Mouse (Mus musculus): ENCODE data around the gene Ccdc70. TPM values are rescaled to one million over a fixed set of nuclear protein-coding genes. Genes with fewer than 3 reads are reported as not detected.
"Not testable (repeated sequence)": the region's sequence is repeated elsewhere in the genome, so short reads cannot be mapped to it uniquely, and the experiment has no call there.

Gene Ccdc70
- total RNA-seq (2021), result not detected
- long read RNA-seq, experiment 1, result 0 reads
- long read RNA-seq, experiment 2, result 0 reads

DNA sequence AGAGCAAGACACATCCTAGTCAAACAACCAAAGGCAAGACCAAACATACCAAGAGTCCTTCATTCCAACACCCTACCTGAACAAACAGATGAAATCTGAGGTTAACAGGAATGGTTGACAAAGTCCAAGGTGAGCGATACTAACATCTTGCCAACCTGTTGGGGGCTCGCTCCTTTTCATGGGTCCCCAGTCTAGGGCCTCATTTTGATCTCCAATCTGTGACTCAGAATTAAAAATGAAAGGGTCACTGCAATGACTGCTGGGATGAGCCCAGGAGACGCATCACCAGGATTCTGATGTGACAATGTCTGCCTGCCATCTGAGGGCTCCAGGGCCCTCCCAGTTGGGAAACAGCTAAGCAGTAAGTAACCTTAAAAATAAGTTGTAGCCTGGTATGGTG lies at the start of gene Ccdc70:
TSS of gene Ccdc70 (plus strand) at position 301 of the 400 bp plus-strand sequence.
- DNase-seq, result no peak

DNA sequence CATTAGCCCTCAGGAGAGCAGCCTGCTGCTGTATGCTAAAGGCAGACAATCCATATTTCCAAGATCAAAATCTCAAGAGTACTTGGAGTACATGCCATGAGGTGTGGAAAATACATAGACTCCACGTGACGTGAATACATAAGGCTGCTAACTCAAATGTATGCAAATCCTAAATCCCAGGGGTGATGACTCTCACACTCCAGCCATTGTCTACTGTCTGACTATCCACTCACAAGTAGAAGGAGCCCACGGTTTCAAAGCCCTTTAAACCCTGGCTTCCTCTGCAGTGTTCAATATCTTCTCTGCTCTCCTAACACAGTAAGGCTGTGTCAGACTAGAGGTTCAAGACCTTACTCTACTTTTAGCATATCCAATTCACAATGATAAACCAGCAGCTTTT lies 38.8 kb upstream of the Ccdc70 start:
- not testable (repeated sequence) for DNase-seq

DNA sequence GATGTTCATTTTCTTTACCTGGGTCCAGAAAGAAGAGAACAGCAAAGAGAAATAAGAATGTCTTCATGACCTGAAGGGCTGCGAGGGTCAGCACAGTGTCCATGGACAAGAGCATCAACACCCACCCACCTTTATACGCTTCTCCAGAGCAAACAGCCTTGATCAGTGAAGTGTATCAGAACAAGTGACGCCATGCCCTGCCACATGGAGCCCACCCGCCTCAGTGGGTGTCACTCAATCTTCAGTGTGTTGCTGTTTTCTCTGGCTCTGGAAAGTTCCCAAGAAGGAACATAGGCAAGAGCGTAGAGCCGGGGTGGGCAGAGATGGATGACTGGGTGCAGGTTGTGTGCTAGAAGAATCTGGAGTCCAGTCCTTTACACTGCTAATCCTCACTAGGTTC lies 37.0 kb upstream of the Ccdc70 start, which contains the start of gene Defb15:
TSS of gene Defb15 (minus strand) at position 101 of the 400 bp plus-strand sequence.
- DNase-seq, result no peak

DNA sequence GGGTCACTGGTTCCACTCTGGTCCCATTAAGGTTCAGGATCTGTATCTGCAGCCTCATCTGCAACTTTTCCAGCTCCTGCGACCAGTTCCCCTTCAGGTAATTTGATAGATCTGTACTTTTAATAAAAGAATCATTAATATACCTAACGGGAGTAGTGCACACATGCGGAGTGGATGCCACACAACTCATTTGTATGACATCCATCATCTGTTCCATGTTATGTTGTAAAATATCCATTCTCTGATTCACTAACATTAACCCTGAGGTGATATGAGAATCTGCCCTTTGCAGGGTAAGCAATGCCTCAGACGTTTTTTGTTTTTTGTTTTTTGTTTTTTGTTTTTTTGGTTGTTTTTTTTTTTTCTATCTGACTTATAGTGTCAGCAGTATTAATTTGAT lies 31.5 kb upstream of the Ccdc70 start, which contains the start of gene Defb35:
TSS of gene Defb35 (plus strand) at position 301 of the 400 bp plus-strand sequence.
- not testable (repeated sequence) for DNase-seq

DNA sequence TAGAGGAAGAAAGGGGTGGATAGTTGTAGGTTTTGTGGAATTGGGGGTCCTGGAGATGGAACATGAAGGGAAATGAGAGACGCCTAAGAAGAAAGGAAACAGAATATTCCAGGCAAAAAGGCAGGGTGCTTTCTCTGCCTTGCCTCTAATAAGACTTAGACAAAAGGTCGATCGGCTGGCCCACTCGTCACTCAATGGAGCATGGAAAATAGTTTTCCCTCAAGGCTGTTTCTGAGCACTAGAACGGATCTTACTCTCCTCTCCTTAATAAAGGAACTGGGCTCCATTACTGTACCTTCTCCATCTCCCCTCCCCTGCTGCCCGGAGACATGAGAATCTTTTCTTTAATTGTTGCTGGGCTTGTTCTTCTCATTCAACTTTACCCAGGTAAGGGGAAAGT lies 23.1 kb upstream of the Ccdc70 start, which contains the start of gene Defb13:
TSS of gene Defb13 (plus strand) at position 301 of the 400 bp plus-strand sequence.
- no peak for DNase-seq

DNA sequence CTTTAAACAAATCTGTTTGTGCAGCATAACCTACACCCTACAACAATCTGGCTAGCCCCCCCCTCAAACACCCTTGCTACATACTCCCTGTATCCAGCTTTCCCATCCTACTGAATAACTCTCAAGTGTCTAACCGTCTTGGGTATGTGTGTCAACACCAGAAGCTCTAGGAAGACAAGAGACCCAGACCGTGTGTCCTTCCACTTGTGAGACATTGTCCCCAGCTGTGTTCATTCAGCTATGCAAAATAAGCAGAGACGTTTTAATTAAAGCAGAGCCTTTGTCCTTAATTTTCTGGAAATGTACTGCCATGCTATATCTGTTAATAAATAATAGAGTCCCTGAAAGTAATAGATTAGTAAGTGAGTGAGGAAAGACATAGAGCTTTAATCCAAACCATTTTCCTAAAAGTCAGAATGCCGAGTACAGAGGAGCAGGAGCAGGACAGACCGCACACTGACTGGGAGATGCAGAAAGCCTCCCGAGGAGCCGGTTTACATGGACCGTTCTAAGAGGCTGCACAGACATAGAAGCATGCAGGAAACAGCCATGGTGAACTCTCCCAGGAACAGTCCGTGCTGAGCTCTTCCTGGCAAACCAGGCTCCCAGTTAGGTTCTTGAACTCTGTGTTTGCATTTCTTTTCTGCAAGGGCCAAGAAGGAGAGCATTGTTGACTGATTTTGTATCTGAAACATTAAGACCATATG lies 22.1 kb upstream of the Ccdc70 start:
- DNase-seq, result no peak

DNA sequence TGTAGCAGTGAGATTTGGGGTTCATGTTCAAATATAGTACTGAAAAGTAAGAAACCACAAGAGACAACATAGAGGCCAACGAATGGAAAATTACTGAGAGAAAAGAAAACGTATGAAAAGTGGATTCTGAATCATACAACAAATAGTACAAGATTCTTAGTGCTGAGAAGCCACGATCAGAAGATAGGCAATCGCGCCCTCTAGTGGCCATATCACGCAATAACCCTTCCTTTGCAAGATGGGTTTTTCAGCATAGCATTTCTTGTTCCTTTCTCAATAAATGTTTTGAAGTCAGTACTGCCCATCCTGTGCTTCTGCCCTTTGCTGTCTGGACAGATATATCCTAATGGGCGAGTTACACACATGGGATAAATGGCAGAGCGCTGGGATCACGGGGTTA lies 14.3 kb upstream of the Ccdc70 start:
- no peak for DNase-seq

DNA sequence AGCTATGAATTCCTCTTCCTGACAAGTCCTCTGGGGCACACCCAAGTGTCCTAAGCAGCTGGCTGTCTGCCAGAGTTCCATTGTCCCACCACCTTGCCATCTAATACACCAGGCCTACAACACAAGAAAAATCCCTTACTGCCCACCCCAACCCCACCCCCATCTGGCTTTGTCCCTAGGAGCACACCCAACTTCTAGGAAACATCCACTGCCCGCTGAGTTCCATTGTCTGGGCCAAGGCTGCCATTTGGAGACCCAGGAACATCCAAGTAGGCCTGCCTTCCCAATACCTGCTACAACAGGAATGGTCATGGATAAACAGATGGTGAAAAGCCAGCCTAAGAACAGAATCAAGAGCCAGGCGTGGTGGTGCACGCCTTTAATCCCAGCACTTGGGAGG lies 13.2 kb upstream of the Ccdc70 start:
- no peak for DNase-seq

DNA sequence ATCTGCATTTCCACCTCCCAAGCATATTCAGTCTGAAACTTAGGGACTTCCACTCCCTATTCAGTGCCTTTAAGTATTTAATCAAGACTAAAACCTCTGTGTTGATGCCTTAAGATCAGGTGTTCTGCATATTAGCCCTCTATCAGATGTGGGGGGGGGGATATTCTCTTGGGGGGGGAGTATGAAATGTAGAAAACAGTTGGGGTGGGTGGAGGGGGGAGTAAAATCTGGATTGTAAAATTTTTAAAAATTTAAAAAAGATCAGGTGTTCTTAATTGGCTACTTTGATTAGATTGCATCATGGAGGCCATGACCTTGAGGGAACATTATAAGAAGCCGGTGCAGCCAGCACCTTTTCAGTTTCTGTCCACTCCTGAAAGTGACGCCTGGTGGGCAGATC lies 11.2 kb upstream of the Ccdc70 start, which contains the start of gene Fam90a1a:
TSS of gene Fam90a1a (plus strand) at position 301 of the 400 bp plus-strand sequence.
- no peak for DNase-seq

DNA sequence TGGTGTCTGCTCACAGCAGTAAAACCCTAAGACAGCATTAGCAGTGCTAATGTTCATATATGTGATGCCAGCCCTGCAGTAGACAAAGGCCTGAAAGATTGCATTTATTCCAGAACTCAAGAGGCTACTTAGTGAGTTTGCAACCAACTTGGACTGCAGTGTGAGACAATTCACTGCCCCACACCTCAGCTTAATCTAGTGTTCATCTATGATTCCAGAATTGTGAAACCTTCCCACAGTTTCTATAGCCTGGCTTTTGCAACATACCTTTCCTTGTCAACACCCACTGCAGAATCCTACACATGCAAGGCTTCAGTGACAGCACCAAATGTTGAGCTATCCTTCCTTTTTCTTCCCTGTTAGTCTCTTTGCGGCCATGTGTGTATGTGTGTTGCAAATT lies 2.9 kb upstream of the Ccdc70 start:
- no peak for DNase-seq

DNA sequence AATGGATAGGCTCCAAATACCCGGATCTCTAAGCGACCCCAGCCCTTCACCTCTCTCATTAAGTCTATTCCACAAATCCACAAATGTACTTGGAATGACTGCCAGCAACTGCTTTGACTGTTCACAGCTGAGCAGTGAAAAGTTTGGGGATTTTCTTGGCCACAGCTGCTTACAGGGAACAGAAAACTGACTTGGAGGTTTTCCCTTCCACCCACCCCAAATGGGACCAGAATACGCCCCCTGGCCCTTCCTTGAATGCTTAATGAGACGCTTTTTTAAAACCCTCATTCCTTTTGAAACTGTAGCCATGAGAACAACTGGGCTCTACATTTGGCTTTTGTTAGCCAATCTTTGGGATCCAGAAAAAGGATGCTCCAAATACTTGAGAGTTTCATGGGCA lies 8.6 kb downstream of the Ccdc70 start:
- no peak for DNase-seq

DNA sequence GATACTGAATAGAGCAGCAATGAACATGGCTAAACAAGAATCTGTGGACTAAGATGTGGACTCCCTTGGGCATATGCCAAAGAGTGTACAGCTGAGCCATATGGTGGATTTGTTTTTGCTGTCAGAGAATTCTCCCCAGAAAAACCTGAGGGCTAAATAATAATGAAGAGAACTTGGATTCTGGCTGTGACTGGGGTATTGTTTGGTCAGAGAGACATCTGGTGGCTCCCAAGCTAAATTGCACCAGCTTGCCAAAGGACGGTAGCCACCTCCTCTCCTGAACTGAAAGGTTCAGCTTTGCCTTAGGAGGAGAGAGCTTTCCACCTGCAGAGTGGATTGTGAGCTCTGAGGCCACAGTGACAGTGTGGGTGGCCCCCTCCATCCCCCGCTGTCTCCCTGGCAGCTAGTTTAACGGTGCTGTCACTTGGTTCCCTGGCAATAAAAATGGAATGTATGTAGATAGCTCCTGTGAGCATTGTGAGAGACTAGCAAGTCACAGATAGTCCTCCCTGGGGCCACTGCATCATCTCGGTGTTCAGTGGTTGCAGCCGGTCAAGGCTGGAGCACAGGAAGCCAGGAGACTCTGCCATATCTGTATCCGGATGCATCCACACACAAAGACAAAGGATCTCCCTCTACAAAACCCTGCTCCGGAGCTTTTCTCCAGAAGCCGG lies 12.2 kb downstream of the Ccdc70 start:
- DNase-seq, result no peak

DNA sequence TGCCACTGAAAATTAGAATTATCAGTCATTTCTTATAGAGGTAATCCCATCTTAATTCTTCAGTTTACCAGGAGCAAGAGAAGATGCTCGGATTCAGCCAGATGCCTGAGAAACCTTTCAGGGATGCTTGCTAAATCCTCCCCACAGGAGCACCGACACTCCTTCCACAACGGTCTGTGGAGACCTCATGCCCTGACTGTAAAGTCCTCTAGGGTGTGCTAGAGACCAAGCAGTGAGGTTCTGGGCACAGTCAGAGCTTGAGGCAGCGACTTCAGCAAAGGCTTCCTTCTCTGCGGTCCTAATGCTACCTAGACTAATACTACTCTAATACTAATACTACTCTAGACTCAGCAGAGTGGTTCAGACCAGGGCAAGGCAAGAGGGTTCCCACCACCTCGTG lies 22.6 kb downstream of the Ccdc70 start:
- peak; percentile 11 for DNase-seq

DNA sequence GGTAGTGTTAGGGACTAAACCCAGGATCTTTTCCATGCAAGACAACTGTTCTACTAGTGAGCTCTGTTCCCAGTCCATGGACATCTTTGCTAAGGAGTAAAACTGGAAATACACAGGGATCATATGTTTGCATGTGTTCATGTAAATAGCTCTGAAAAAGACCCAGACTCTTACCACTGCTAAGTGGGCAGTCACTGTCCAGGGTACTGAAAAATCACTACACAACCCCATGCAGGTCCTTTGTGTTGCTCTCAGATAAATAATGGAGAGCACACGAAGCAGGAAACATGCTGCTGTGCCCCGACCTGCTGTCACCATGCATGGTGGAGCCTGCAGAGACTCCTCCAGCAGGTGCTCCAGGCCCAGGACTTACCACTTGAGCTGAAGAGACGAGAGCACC lies 25.6 kb downstream of the Ccdc70 start:
- DNase-seq, result no peak

DNA sequence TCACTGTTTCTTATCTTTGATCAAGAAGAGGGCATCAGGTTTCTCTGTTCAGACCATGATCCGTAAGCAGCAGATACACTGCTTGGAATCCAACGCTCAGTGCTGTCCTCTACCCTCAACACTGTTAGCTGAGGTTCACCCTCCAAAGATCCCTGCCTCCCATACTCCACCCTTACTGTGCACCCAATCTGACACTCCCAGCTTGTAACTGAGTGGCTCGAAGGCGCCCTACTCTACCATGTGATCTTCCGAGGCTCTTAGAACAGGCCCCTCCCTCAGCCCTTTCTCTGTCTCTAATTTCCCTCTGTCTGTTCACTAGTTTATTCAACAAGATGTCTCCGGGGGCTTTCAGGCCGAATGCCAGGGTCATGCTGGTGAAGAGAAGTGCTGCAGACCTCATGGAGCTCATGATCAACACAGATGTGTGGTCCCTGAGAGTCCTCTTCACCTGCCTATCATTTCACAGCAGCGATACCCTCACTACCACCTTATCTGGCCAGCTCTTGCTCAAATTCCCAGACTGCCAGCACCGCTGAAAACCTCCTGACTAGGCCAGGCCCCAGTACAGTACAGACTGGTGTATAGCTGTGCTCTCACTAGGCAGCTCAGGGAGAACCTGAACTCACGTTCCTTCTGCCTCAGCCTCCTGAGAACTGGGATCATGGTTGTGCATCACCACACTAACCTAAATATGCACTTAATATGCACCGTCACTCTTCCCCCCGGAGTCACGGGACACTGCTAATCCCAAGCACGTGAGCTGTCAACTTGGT lies 35.4 kb downstream of the Ccdc70 start:
- no peak for DNase-seq

DNA sequence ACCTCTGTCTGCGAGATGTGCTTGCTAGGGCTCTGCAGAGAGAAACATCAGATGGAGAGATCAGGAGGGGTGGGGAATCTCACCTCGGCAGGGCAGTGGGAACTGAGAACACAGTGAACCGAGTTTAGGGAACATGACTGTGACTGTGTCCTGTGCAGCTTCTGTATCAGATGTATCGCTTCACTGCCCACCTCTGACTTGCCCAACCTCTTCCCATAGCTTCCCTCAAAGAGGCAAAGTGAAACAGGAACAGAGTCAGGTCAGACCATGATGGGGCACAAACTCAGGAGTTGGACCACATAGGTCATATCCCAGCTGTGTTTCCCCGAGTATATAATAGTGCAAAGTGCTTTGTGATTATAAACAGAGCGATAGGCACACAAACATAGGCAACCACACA lies 36.8 kb downstream of the Ccdc70 start:
- DNase-seq, result no peak

DNA sequence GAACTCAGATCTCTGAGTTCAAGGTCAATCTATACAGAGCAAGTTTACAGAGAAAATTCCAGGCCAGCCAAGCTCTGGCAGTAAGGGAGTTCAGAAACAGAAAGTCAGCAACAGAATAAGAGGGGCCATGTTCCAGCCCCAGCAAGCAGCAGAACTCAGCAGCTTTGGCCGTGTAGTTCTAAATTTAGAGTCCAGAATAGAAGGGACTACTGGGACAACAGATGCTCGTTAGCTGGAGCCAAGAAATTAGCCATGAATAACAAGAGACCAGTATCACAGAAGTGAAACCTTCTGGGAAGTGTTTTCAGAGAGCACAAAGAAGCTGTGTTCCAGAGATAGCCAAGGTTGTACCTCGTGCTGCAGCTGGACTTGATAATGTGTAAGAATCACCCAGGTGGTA lies 39.8 kb downstream of the Ccdc70 start:
- no peak for DNase-seq

DNA sequence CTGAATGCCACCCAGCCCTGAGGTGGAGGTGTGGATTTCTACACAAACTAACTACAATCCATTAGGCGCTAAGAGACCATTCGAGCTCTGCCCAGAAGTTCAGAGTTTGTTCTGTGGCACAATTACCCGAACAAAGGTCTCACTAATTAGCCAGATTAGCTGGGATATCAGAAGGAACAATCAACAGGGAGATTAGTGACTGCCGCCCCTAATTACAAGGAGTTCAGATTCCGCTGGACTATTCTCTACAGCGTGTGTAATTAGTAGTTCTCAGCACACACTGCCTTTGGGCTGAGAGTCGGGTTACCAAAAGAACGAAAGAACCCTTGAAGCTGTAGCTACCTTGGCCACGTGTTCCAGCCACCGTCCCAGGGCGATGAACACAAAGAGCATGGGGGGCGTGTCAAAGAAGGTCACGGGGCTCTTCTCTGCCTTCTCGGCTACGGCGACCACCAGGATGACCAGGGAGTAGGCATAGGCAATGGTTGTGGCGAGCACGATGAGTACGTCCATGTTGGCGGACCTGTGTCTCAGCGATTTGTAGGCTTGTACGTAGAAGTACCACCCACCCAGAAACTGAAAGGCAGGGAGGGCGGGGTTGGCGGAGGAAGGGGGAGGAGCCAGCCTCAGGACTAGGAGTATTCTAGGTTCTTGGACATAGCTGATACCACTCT lies 43.6 kb downstream of the Ccdc70 start:
- DNase-seq, result no peak

DNA sequence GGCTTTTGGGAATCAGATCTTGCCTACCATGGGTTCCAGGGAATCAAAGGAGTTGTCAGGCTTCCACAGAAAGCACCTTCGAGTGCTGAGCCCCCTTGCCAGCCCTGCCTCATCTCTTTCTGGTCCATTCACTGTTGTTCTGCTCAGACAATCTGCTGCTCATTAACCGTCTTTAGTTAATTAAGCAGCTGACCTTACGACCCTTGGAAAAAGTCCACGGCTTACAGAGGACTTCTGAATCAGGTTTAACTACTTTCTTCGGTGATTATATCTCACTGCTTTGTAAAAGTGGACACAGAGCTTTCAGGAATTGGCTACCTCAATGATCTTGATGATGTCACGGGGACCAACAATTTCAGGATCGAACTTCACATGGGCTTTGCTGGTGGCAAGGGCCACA lies 48.2 kb downstream of the Ccdc70 start:
- no peak for DNase-seq

DNA sequence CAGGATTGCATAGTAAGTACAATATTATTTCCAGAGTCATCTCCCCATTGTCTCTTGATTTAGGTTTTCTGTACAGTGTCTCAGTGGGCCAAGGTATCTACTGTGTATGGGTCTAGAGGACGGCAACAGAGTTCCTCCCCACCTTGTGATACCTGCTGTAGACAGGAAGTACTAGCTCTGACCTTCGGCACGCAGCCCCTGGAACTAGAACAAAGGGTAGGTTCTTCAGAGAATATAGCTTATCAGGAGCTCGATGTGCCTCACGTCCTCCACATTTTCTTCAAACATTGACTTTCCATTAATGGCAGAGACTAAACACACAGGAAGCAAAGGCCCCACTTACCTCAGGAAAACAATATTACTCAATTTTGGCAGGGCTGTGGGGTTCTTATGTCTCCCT lies 49.9 kb downstream of the Ccdc70 start:
- DNase-seq, result no peak

DNA sequence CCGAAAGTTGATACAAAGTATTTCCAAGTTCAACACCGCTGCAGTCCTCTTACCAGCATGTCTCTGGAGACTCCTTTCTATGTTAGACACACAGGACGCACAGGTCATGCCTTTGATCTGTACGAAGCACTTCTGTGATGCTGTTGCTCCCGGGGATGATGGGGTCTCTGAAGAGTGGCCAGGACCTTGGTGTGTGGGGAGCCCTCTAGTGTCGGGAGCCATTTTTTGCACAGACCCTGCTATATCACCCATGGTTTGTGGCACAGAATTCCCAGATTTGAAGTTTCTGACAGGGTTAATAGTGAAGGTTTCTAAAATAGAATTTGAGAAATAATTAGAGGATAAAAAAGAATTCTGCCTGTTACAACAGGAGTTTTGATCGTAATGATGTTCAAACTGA lies 52.7 kb downstream of the Ccdc70 start:
- no peak for DNase-seq

Measured in gastrocnemius, postnatal 25 days (tissue).